Mouse (Mus musculus): ENCODE results near the gene Itga9. TPM values are rescaled to one million over a fixed set of nuclear protein-coding genes. Genes with fewer than 3 reads are reported as not detected.

Itga9 gene
- polyA plus RNA-seq, 1 experiment from 2014 or later = 2.6 TPM

DNA sequence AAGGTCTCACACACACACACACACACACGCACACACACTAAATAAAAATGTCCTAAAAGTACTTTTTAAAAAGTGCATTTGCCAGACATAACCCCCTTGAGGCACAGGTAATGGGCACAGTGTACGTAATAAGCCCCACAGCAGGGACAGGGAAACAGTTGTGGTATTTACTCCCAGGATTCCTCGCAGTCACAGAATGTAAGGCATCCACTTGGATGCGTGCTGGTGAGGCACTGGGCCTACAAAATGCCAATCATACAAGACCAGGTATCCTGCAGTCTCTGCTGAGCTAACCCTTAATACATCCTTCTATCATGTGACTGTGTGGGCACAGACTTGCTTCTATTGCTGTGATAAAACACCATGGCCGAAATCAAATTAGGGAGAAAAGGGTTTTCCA, 342.0 kb downstream of the Itga9 start:
- no peak overlapping the region for H3K9ac ChIP-seq (replicated peaks)
- H3K36me3 ChIP-seq = no peaks in the 10 kb centered on the region
- H3K4me2 ChIP-seq = no peak overlapping the region
- WGBS = 80% methylated on average over 5 of the region's 5 CpGs
- no peak for ATAC-seq (ENCODE audit: low FRiP score)
- H3K9me3 ChIP-seq (replicated peaks) = no peaks in the 10 kb centered on the region
- no peak overlapping the region for H3K4me3 ChIP-seq (replicated peaks)
- peaks cover 4% of the 10 kb centered on the region for H3K4me1 ChIP-seq
- H3K27me3 ChIP-seq (replicated peaks) = no peaks in the 10 kb centered on the region
- H3K27ac ChIP-seq (replicated peaks) = no peak overlapping the region

- no peaks in the 10 kb centered on the region for H3K36me3 ChIP-seq
- no peak for ATAC-seq (ENCODE audit: low FRiP score)
- 90% methylated on average over 8 of the region's 8 CpGs for WGBS
- no peaks in the 10 kb centered on the region for H3K27me3 ChIP-seq (replicated peaks)
- H3K9ac ChIP-seq (replicated peaks) = no peak overlapping the region
- H3K27ac ChIP-seq (replicated peaks) = no peak overlapping the region
- no peak overlapping the region for H3K4me2 ChIP-seq
- no peaks in the 10 kb centered on the region for H3K9me3 ChIP-seq (replicated peaks)
- no peak overlapping the region for H3K4me3 ChIP-seq (replicated peaks)
- H3K4me1 ChIP-seq = no peaks in the 10 kb centered on the region; the same call in 1 of the 2 replicates
Measured at GRCm38 (mm10) chr9:118949124-118949523, 342.6 kb downstream of the Itga9 start.

- Histone ChIP-seq H3K4me2 (no peak overlapping the region), H3K9ac (replicated peaks) (no peak overlapping the region), H3K36me3 (no peaks in the 10 kb centered on the region), H3K4me3 (replicated peaks) (no peak overlapping the region), H3K4me1 (no peaks in the 10 kb centered on the region; the same call in 1 of the 2 replicates), H3K9me3 (replicated peaks) (no peaks in the 10 kb centered on the region), H3K27ac (replicated peaks) (no peak overlapping the region), H3K27me3 (replicated peaks) (no peaks in the 10 kb centered on the region)
- no peak for ATAC-seq (ENCODE audit: low FRiP score)
- 77% methylated on average over 4 of the region's 4 CpGs for WGBS
Measured at GRCm38 (mm10) chr9:118949654-118950053, 343.2 kb downstream of the Itga9 start.

GRCm38 (mm10) chr9:118950061-118950460, 343.6 kb downstream of the Itga9 start:
- Histone ChIP-seq H3K9me3 (replicated peaks) (no peaks in the 10 kb centered on the region), H3K4me1 (no peaks in the 10 kb centered on the region; the same call in 1 of the 2 replicates), H3K9ac (replicated peaks) (no peak overlapping the region), H3K27ac (replicated peaks) (no peak overlapping the region), H3K27me3 (replicated peaks) (no peaks in the 10 kb centered on the region), H3K36me3 (no peaks in the 10 kb centered on the region), H3K4me3 (replicated peaks) (no peak overlapping the region), H3K4me2 (no peak overlapping the region)
- 79% methylated on average over 10 of the region's 10 CpGs for WGBS
- no peak for ATAC-seq (ENCODE audit: low FRiP score)

Other genes starting within 250 kb of the Itga9 start
- gene Eomes, start 128.5 kb upstream of the Itga9 start, polyA plus RNA-seq (2015; fragmentation: Nextera tagmentation; extraction: Ambion mirVana) = 0.06 TPM in 1 of 2 replicates, not detected in the other
- 44.4 and 45.2 TPM in 2 replicates for gene Golga4, start 100.4 kb upstream of the Itga9 start, polyA plus RNA-seq (2015; fragmentation: Nextera tagmentation; extraction: Ambion mirVana)